Mouse (Mus musculus) c-Kit-positive CD71-positive TER-119-positive erythroid progenitor cells, embryonic 14.5 days (primary cell): Measurements from ENCODE around the gene Hesx1.

Experiments
- DNase-seq: peaks from one replicate; pipeline ENCODE4 v3.0.0-alpha.2; 2013; ENCODE audit warnings: low spot score

Gene Hesx1

DNA sequence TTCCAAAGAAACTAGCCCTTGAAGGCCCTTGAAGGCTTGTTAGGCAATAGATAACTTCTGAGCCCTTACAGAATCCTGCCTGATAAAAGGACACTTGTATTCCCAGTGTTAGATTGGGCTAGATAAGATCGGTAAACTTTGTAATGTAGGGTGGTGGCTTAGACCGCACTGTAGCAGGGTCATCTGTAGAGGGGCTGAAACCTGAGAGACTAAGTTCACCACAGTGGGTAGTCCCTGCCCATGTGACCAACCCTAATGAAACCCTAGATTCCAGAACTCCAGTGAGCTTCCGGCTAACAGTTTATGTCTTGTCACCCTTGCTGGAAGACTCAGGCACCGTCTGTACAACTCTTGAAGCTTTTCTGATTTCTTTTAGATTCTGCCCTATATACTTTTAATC is 19.4 kb downstream of the Hesx1 start:
- no peak for DNase-seq

DNA sequence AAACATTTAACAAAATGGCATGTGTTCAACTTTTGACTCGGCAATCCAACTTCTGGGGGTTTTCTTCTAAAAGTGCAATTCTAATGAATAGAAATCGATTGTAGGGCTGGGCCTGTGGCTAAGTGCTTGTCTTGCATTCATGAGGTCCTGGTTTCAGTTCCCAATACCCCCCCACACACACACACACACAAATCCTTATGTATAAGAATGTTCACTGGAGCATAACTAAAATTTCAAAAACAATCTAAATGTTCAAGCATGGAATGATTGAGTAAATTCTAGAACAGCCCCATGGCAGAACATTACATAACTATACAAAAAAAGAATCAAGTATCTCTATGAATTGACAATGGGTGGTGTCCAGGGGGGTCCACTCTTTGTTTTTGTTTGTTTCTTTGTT is 23.7 kb downstream of the Hesx1 start:
- no peak for DNase-seq

- no peak for DNase-seq
Observed at GRCm38 (mm10) chr14:27019850-27020249, 25.6 kb downstream of the Hesx1 start.

DNA sequence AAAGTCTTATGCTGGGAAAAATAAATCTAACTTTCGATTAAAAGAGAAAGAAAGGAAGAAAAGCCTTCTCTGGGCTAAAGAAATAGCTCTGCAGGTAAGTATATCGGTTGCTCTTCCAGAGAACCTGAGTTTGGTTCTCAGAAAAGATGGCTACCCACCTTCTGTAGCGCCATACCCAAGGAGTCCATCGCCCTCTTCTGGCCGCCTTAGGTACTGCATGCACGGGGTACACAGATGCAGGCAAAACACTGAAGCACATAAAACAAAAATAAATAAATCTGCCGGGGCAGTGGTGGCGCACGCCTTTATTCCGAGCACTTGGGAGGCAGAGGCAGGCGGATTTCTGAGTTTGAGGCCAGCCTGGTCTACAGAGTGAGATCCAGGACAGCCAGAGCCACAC is 28.7 kb downstream of the Hesx1 start:
- peak; percentile 66 for DNase-seq

GRCm38 (mm10) chr14:27024664-27025063 is 30.4 kb downstream of the Hesx1 start:
- no peak for DNase-seq

DNA sequence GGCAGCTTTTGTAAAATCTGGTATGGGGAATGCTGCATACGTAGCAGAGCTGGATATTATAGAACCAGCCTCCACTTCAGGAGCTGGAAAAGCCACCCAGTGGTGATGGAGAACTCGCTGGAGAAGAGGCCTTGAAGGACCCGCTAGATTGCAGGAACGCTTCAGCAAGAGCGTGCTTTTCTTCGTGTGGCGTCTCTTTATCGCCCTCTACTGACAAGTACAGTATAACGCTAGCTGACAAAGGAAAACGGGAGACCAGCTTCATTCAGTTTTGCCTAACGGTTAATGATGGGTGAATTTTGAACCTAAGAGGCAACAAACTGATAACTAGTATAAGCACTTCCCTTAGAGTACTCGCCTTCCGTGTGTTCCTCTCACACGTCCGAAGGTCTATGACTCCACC is 35.6 kb downstream of the Hesx1 start:
- DNase-seq = peak; percentile 38

GRCm38 (mm10) chr14:27031142-27031541 is 36.9 kb downstream of the Hesx1 start:
- peak; percentile 53 for DNase-seq

GRCm38 (mm10) chr14:27037513-27037912 is 43.3 kb downstream of the Hesx1 start:
- no peak for DNase-seq

GRCm38 (mm10) chr14:27038783-27039182 is 44.6 kb downstream of the Hesx1 start, which contains the start of gene Il17rd:
Il17rd (plus strand) TSS chr14:27038941.
- peak; percentile 7 for DNase-seq

DNA sequence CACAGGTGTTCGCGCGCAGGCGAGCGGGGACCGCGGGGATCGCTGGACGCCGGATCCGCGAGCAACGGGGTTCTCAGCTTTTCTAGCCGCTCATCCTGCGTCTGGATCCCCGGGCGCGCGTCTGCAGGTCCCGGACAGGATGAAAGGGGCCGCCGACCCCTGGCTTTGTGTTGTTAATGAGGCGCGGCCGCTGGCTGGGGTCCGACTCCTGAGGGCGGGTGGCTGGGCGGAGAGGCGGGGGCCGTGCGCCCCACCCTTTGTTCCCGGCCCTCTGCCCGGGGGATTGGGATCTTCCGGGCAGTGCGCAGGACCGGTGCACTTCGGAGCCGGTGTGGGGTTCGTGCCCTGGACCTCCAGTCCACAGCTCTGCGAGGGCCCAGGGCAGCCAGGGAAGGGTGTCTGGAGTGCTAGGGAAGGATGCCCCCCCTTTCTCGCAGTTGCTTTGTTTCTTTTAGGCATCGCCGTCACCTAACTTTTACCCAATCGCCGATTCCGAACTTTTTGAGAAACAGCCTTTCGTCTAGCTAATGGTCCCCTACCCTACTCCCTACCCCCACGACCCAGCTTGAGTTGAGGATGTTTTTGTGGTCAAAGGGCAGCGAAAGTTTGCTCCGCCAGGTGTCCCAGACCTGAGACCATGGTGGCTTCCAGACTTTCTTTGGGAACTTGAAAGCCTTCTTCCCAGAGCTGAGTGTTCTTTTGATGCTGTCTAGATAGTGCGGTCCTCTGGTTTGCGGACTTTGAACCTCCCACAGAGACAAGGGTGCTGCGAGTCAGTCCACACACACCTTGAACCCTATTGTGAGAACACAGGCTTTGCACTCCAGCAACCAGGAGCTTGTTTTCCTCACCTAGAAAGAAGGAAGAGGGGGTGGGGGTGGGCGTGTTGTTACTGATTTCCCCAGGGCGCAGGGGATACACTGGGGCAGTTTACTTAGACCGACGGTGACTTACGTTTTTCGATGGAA is 45.3 kb downstream of the Hesx1 start:
- no peak for DNase-seq

DNA sequence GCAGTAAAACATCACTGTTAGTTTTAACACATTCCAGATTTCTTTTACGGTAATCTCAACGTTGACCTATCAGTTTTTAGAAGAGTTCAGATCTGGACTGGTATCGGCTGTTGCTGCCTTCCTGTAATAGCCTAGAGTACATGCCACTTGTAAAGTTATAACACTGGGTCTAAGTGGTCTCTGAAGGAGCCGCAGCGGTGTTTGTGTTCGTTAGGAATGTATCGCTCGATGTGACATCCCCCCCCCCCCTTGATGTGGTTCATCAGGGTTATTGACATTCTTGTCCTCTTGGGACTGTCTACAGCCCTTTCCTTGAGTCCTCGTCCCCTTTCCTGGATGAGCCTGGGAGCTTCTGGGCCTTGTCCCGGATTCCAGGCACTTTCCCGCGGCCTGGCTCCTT is 46.2 kb downstream of the Hesx1 start:
- DNase-seq = no peak

GRCm38 (mm10) chr14:27042280-27042983 is 48.2 kb downstream of the Hesx1 start:
- DNase-seq = no peak

DNA sequence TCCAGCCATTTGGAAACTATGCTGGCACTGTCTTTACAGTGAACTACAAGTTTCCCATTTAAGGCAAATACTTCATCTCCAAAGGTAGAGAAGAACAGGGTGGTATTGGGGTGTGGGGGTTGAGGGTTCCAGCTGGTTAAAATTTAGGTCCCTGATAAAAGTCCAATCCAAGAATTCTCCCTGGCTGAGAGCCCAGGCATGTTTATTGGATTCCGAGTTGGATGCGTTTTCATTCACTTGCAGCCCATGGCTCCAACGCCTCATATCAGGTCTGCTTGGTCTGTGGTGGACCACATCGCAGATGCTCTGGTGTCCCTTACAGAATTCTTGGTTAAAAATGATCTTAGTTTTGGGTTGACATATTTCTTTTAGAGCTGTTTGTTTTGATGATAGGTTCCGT is 49.2 kb downstream of the Hesx1 start:
- DNase-seq = no peak

DNA sequence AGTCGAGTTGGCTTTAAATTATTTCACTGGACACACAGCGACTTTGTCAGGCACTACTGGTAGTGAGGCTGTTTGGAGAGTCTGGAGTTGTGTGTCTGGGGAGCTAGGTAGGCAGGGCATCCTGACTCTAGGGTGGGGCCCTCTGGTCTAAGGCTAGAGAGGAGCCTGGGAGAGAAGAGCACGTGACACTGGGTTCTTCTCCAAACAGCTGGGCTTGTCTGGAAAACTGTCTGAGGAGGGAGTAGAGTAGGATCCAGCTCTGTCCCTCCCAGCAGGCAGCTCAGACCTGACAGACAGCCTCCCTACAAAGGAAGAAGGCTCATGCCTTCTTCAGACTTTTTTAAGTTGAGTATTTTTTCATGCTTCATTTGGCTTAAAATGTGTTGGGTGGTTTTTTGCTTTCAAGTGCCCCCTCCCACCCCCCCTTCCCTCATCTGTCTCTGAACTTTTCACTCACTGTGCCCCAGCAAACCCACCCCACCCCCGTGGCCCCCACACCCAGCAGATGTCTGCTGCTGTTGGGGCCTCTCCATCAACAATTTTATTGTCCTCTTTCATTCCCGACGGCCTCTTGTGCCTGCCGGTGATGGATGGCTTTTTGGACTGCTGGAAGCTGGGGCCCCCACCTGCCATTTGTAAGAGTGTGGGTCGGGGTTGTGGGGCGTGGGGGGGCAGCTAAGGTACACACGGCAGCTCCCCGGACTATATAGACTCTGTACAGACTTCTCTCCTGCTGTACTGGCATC is 50.2 kb downstream of the Hesx1 start:
- no peak for DNase-seq

DNA sequence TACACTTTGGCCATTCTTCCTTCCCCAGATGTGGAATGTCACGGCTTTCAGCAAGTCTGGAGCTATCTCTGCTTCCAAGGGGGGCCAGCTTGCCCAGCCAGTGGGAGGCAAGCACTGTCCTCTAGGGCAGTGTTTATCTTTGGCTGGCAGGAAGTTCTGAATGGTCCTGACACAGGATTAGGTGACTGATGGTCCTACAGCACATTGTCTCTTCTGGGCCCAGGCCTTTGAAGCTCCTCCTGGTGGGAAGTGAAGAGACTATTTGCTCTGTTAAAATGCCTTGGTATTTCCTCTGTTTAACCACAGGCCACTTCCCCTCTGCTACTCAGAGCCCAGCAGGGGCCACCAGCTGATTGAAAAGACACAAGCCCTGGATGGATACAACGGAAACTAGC is 50.7 kb downstream of the Hesx1 start:
- no peak for DNase-seq

GRCm38 (mm10) chr14:27048231-27048956 is 54.2 kb downstream of the Hesx1 start:
- no peak for DNase-seq

GRCm38 (mm10) chr14:27050043-27050442 is 55.8 kb downstream of the Hesx1 start:
- DNase-seq = no peak

DNA sequence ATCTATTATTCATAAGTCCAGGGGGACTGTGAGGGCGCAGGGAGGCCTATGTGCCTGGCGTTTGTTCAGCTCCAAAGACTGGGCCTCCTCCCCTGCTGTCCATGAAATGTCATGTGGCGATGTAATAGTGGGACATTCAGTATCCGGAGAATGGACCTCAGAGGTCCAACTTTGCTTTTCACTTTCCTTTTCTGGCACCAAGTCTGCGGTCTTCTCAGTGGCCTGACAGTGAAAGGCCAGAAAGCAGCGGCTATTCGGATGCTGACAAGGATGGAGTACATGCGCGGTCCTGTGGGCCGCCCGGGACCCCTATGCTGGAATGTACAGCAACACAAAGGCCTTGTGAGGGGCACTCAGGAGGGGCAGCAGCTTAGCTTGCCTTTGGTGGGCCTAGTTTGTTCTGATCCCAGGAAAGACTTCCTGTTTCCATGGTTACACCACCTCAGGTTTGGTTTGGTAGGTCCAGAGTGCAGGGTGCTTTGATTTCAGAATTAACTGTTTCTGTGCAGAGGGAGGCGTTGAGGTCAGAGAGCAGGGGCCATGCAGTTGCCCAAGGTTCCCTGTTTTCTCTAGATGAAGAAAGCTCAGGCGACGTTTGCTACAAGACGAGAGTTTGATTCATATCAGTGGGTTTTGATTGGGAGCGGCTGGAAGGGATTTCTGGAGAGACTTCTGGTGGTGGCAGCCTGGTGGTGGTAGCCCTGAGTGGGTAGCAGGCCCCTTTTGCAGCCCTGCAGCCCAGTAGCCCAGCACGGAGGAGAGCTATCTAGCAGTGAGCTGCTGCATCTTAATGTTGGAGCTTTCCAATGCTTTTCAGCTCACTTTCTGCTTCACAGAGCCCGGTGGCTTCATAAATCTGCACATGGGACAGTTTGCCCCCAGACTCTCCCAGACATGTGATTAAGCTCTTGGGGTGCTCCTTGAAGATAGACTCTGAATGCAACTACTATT is 56.6 kb downstream of the Hesx1 start:
- DNase-seq = no peak

DNA sequence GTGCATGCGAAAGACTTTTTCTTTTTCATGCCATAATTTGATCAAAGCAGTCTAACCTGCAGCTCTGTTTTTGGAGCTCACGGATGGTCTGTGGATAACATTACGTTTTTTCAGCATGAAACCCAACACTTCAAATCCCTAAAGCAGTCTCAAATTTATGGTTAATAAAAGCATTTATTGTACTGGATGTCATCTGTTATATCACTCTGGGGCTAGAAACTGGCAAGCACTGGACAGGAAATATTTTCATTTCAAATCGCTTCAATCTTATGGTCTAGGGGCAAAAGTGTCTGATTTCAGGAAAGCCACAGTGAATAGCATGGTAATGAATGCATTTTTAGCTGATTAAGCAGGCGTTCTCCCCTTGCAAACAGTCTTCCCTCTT is 57.3 kb downstream of the Hesx1 start:
- DNase-seq = no peak
